Mouse (Mus musculus): ENCODE measurements around the gene 9330182L06Rik. TPM values are rescaled to one million over a fixed set of nuclear protein-coding genes. Genes with fewer than 3 reads are reported as not detected.

The 9330182L06Rik gene
- polyA plus RNA-seq (2015; fragmentation: Nextera tagmentation; extraction: Ambion mirVana) = 3.1 and 4.0 TPM in 2 replicates

DNA sequence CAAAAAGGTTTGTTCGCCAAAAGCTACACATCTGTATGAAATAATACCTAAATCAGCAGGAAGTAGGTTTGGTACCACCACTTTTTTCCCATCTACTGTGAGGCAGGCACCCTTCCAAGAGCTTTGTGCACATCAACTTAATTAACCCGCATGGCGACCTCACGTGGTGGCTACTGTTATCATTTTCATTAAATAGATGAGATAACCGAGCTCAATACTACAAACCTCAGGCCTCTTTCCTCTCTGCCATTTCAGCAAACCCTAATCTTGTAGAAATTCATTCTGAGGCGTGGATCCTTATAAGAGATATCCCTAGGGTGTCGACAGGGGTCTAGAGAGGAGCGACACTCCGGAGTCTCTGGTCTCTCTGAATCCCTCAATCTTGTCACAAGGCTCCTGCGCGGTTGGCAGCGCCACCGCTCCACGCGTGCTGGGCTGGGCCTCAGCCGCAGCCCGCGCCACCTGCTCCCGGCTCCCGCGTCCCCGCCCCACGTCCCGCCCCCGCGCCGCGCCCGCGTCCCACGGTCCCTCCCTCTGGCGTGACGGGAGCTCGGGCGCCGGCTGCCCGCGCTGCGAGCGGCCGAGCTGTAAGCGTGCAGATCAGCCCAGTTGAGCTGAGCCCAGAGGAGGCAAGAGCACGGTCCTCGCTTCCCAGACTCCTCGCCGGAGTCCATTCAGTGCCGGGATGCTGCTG lies at the start of gene 9330182L06Rik:
TSS of gene 9330182L06Rik (plus strand) at position 533 of the 694 bp plus-strand sequence.
- Histone ChIP-seq H3K36me3 (no peaks in the 10 kb centered on the region), H3K4me2 (replicated peaks) (peak within 1 kb of the TSS; percentile 89), H3K4me1 (0 out of 2 replicates have a peak, but pooled peaks cover 6% of the 10 kb centered on the region), H3K27me3 (peaks cover 19% of the 10 kb centered on the region), H3K4me3 (peak within 1 kb of the TSS; percentile 71), H3K9ac (peak within 1 kb of the TSS; percentile 77), H3K27ac (peak within 1 kb of the TSS; percentile 74), H3K9me3 (no peaks in the 10 kb centered on the region)
- under 1% methylated on average over 45 of the region's 47 CpGs for WGBS
- ATAC-seq (ENCODE audit: low FRiP score, low read depth) = peak; percentile 93

DNA sequence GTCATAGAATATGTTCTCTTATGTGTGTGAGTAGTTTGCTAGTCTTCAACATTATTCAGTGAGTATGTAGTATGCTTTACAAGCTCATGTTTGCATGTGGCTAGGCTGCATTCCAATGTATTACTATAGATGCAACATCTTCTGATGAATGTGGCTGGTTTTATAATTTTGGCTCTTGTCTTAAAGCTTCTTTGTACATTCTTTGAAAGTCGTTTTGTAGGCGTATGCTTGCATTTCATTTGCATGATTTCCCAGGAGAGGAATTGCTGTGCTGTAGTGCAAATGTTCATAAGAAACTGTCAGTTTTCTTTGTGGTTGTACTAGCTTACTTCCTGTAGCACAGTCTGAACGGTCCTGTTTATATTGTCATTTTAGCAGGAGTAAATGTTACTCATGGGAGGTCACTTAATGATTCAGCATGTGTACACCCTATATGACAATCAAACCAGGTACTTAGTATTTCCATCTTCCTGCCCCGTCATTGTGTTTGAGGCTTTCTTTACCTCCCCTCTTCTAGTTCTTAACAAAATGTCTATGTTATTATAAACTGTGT lies 38.4 kb upstream of the 9330182L06Rik start:
- H3K9ac ChIP-seq = no peak overlapping the region
- no peak overlapping the region for H3K4me3 ChIP-seq
- no peak overlapping the region for H3K4me2 ChIP-seq (replicated peaks)
- no peaks in the 10 kb centered on the region for H3K4me1 ChIP-seq
- no peaks in the 10 kb centered on the region for H3K9me3 ChIP-seq
- no peaks in the 10 kb centered on the region for H3K27me3 ChIP-seq
- H3K36me3 ChIP-seq = no peaks in the 10 kb centered on the region
- WGBS = 69% methylated on average over 4 of the region's 4 CpGs
- no peak overlapping the region for H3K27ac ChIP-seq
- ATAC-seq (ENCODE audit: low FRiP score, low read depth) = no peak

DNA sequence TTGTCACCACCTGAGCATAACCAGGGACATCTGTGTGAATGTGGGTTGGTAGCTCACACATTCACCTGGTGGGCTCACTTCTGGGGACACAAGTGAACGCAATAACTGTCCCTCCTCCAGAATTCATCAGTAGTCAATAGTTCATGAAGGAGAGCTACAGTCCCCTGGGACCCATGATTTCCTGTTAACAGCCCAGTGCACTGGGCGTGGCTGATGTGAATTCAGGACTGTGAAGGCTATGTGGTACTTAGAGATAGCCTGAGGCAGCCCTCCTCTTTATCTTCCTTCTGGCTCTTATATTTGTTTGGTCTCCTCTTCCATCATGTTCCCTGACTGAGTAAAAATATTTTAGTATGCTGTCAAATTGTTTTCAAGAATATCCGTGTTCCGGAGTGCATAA lies 1.6 kb upstream of the 9330182L06Rik start:
- Histone ChIP-seq H3K9ac (no peak overlapping the region), H3K4me3 (no peak overlapping the region), H3K4me2 (replicated peaks) (no peak overlapping the region), H3K27ac (no peak overlapping the region), H3K4me1 (0 out of 2 replicates have a peak, but pooled peaks cover 6% of the 10 kb centered on the region), H3K27me3 (peaks cover 19% of the 10 kb centered on the region), H3K36me3 (no peaks in the 10 kb centered on the region), H3K9me3 (no peaks in the 10 kb centered on the region)
- 76% methylated on average over 4 of the region's 4 CpGs for WGBS
- no peak for ATAC-seq (ENCODE audit: low FRiP score, low read depth)

DNA sequence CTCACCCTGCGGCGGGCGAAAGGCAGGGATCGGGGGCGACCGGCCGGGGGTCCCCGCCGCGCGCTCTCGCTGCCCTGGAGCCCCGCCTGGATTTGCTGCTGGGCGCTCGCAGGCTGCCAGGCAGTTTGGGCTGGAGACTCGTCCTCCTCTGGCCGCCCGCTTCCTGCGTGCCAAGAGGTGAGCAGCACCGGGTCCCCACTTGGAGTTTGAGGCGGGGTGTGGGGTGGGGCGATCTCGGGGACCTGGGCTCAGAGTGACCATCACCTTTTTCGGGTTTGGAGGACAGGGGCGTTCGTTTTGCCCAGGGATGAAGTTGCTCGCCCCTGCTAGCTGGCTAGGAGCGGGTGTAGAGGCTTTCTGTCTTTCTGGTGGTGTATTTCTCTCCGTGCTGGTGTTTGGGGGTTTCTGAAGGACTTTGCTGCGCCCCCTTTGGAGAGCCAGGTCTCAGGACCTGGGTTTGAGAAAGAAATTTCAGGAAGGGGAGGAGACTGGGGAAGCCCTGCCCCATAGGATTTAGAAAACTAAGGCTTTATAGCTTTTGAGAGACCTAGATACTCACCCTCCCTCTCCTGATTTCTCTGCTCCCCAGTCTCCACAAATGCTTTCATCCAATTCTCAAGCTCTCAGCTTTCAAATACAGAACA lies 484 bp downstream of the 9330182L06Rik start:
- Histone ChIP-seq H3K27ac (peak overlapping the region; percentile 74), H3K9ac (peak overlapping the region; percentile 77), H3K4me3 (peak overlapping the region; percentile 71), H3K9me3 (no peaks in the 10 kb centered on the region), H3K4me2 (replicated peaks) (peak overlapping the region; percentile 89), H3K36me3 (no peaks in the 10 kb centered on the region), H3K4me1 (0 out of 2 replicates have a peak, but pooled peaks cover 6% of the 10 kb centered on the region), H3K27me3 (peaks cover 19% of the 10 kb centered on the region)
- ATAC-seq (ENCODE audit: low FRiP score, low read depth) = peak; percentile 66
- under 1% methylated on average over 30 of the region's 30 CpGs for WGBS

DNA sequence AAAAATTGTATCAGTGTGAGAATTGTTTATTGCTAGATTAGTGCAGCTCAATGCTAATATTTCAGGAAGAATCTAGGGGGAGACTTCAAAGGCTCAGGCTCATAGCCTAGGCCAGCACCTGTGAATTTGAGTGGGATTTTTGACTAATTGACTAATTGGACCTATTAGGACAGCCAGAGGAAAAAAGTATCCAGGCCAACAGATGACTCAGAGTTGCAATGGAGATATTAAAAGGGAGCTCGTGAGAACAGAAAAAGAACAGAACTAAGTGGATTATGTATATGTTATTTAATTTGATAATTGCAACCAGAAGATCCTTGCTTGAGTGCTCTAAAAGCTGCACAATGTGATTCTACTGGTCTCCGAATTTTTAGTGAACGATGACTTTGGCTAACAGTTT lies 3.7 kb downstream of the 9330182L06Rik start:
- no peak overlapping the region for H3K27ac ChIP-seq
- no peaks in the 10 kb centered on the region for H3K36me3 ChIP-seq
- H3K4me1 ChIP-seq = 0 out of 2 replicates have a peak, but pooled peaks cover 6% of the 10 kb centered on the region
- no peaks in the 10 kb centered on the region for H3K9me3 ChIP-seq
- no peak overlapping the region for H3K4me2 ChIP-seq (replicated peaks)
- WGBS = 82% methylated on average over 3 of the region's 3 CpGs
- no peak overlapping the region for H3K4me3 ChIP-seq
- no peak for ATAC-seq (ENCODE audit: low FRiP score, low read depth)
- H3K27me3 ChIP-seq = peaks cover 7% of the 10 kb centered on the region; the same call in 1 of the 2 replicates
- no peak overlapping the region for H3K9ac ChIP-seq

DNA sequence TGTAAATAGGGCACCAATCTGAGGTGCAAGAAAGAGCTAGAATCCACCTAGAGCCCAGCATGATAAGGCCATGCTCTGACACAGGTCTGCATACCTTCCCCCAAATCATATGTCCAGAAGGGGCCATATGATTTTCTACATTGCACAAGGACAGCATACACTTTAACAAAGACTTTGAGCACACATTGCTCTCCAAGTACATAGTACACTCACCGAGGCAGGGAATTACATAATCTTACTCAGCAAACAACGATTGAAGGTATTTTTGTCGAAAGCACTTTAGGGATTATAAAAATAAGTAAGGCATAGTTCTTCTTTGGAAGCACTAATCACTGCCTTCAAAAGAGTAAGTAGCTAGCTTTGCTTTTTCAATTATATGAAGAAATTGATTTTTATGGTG lies 7.1 kb downstream of the 9330182L06Rik start:
- Histone ChIP-seq H3K27ac (no peak overlapping the region), H3K4me1 (no peaks in the 10 kb centered on the region), H3K4me2 (replicated peaks) (no peak overlapping the region), H3K27me3 (no peaks in the 10 kb centered on the region), H3K4me3 (no peak overlapping the region), H3K9me3 (no peaks in the 10 kb centered on the region), H3K9ac (no peak overlapping the region), H3K36me3 (no peaks in the 10 kb centered on the region)
- ATAC-seq (ENCODE audit: low FRiP score, low read depth) = no peak
- WGBS = 76% methylated on average over 3 of the region's 3 CpGs

- WGBS = 84% methylated on average over 2 of the region's 2 CpGs
- no peaks in the 10 kb centered on the region for H3K27me3 ChIP-seq
- no peaks in the 10 kb centered on the region for H3K9me3 ChIP-seq
- no peak for ATAC-seq (ENCODE audit: low FRiP score, low read depth)
- no peak overlapping the region for H3K4me2 ChIP-seq (replicated peaks)
- H3K9ac ChIP-seq = no peak overlapping the region
- H3K4me3 ChIP-seq = no peak overlapping the region
- H3K4me1 ChIP-seq = no peaks in the 10 kb centered on the region
- H3K36me3 ChIP-seq = no peaks in the 10 kb centered on the region
- H3K27ac ChIP-seq = no peak overlapping the region
Measured at GRCm38 (mm10) chr5:9295777-9296549, 30.0 kb downstream of the 9330182L06Rik start.

DNA sequence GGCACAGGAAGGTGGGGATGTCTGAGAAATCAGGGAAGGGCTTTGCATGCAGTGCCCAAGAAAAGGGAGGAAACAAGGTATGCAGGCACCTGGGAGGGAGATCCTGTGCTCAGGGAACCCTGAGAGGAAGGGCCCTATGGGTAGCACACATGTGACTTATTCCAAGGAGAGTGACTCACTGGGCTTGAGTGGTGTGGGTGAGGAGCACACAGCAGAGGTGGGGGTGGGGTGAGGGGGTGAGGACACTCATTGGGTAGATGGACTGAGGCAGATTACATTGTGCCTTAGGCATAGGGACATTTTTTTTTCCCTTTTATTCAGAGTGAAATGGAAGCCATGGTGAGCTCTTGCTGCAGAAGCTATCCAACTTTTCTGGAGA lies 30.6 kb downstream of the 9330182L06Rik start:
- no peak overlapping the region for H3K9ac ChIP-seq
- no peak overlapping the region for H3K27ac ChIP-seq
- no peak overlapping the region for H3K4me3 ChIP-seq
- no peaks in the 10 kb centered on the region for H3K4me1 ChIP-seq
- H3K9me3 ChIP-seq = no peaks in the 10 kb centered on the region
- H3K36me3 ChIP-seq = no peaks in the 10 kb centered on the region
- H3K27me3 ChIP-seq = no peaks in the 10 kb centered on the region
- ATAC-seq (ENCODE audit: low FRiP score, low read depth) = no peak
- H3K4me2 ChIP-seq (replicated peaks) = no peak overlapping the region

DNA sequence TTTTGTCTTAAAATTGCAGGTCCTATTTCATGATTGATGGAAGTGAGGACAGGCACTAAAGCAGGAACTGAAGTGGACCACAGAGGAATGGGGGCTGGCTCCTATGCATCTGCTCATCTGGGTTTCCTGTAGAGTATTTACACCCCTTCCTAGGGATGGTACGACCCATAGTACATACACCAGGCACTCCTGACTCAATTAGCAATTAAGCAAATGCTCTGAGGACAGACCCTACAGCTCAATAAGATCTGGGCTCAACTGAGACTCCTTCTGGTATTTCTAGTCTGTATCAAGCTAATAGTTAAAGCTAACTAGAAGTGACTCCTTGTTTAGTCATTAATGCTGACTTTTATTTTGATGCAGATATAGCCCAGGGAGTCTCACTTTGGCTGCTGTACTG lies 60.9 kb downstream of the 9330182L06Rik start:
- H3K4me3 ChIP-seq = no peak overlapping the region
- H3K36me3 ChIP-seq = no peaks in the 10 kb centered on the region
- ATAC-seq (ENCODE audit: low FRiP score, low read depth) = no peak
- no peak overlapping the region for H3K4me2 ChIP-seq (replicated peaks)
- no peaks in the 10 kb centered on the region for H3K9me3 ChIP-seq
- no peaks in the 10 kb centered on the region for H3K27me3 ChIP-seq
- H3K27ac ChIP-seq = no peak overlapping the region
- WGBS = 66% methylated on average over 1 of the region's 1 CpGs
- no peak overlapping the region for H3K9ac ChIP-seq
- H3K4me1 ChIP-seq = no peaks in the 10 kb centered on the region

- 98% methylated on average over 1 of the region's 1 CpGs for WGBS
- ATAC-seq (ENCODE audit: low FRiP score, low read depth) = no peak
- Histone ChIP-seq H3K36me3 (no peaks in the 10 kb centered on the region), H3K4me1 (no peaks in the 10 kb centered on the region), H3K9me3 (no peaks in the 10 kb centered on the region), H3K27ac (no peak overlapping the region), H3K9ac (no peak overlapping the region), H3K4me3 (no peak overlapping the region), H3K27me3 (no peaks in the 10 kb centered on the region), H3K4me2 (replicated peaks) (no peak overlapping the region)
Measured at GRCm38 (mm10) chr5:9327528-9327927, 61.6 kb downstream of the 9330182L06Rik start.

DNA sequence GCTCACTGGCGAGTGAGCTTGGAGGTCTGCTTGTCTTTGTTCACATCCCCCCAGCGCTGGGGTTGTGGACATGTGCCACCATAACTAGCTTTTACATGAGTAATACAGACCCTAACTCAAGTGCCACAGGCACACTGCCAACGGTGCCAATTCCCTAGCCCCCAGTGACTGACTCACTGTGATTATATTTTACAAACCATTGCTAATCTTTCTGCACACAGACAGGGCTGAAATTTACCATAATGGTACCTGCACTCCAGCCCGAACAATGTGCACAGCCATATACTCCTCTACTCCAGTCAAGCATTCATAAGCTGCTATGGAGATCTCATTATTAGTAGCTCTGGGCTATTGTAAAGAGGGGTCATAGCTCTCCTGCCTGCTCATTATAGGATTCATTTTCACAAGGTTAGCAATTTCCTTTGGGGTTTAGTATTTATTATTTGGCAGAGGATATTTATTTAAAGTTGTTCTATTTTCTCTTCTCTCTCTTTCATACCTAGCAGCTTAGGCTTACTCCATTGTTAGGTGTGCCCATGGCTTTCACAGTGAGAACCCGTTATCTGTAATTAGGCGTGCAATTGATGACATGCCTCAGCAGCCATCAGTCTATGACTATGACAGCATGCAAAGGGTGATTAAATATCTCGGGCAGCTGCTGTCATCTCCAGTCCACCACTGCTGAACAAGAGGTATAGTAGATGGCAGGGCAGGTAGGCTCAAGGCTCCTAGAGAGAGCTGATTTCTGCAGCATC lies 73.0 kb downstream of the 9330182L06Rik start:
- H3K36me3 ChIP-seq = no peaks in the 10 kb centered on the region
- no peak overlapping the region; the same call in 1 of the 2 replicates for H3K27ac ChIP-seq
- no peaks in the 10 kb centered on the region for H3K4me1 ChIP-seq
- H3K4me2 ChIP-seq (replicated peaks) = no peak overlapping the region
- ATAC-seq (ENCODE audit: low FRiP score, low read depth) = peak; percentile 57
- WGBS = 60% methylated on average over 7 of the region's 7 CpGs
- no peaks in the 10 kb centered on the region for H3K9me3 ChIP-seq
- H3K27me3 ChIP-seq = no peaks in the 10 kb centered on the region
- no peak overlapping the region for H3K9ac ChIP-seq
- H3K4me3 ChIP-seq = no peak overlapping the region

Data from limb, embryonic 13.5 days (tissue).